Mouse (Mus musculus) liver, adult 2 months (tissue): ENCODE measurements around the gene Pitpna. TPM values are rescaled to one million over a fixed set of nuclear protein-coding genes. Genes with fewer than 3 reads are reported as not detected.
"Not testable (repeated sequence)": the region's sequence is repeated elsewhere in the genome, so short reads cannot be mapped to it uniquely, and the experiment has no call there.

Experiments used
- DNase-seq: peaks from one replicate; pipeline ENCODE4 v3.0.0-alpha.2; 2011; ENCODE audit warnings: low read depth, low spot score; ENCODE audit errors: extremely low read depth
- H3K27ac ChIP-seq: fragments of 200-500 bp; replicated peaks from 2 replicates; pipeline ENCODE4 v1.5.1; 2012; ENCODE audit warnings: low read depth, mild to moderate bottlenecking, control low read depth, inconsistent platforms, low read length; ENCODE audit not compliant: insufficient read depth
- H3K27me3 ChIP-seq: fragments of 200-500 bp; 2 replicates; pipeline ENCODE4 v1.6.1; 2012; ENCODE audit warnings: mild to moderate bottlenecking, moderate library complexity, low read length, inconsistent platforms; ENCODE audit not compliant: control insufficient read depth, insufficient read depth
- H3K36me3 ChIP-seq: fragments of 200-500 bp; 2 replicates; pipeline ENCODE4 v1.6.1; 2012; ENCODE audit warnings: low read length, inconsistent platforms; ENCODE audit not compliant: control insufficient read depth, insufficient read depth
- H3K4me1 ChIP-seq: fragments of 200-500 bp; 2 replicates; pipeline ENCODE4 v1.6.1; 2011; ENCODE audit warnings: low read length; ENCODE audit not compliant: control insufficient read depth, insufficient read depth
- H3K4me3 ChIP-seq: fragments of 200-500 bp; 2 replicates; pipeline ENCODE4 v1.5.1; 2011; ENCODE audit warnings: low read depth, mild to moderate bottlenecking, control low read depth, low read length, moderate library complexity; ENCODE audit not compliant: insufficient read depth
- H3K79me2 ChIP-seq: fragments of 200-500 bp; 2 replicates; pipeline ENCODE4 v1.6.1; 2012; ENCODE audit warnings: inconsistent platforms, mild to moderate bottlenecking, low read length, moderate library complexity; ENCODE audit not compliant: control insufficient read depth, insufficient read depth
- H3K9ac ChIP-seq: fragments of 200-500 bp; 2 replicates; pipeline ENCODE4 v1.6.1; 2012; ENCODE audit warnings: low read depth, mild to moderate bottlenecking, control low read depth, inconsistent platforms, low read length
- CTCF ChIP-seq: fragments of 200-500 bp; IDR thresholded peaks from 2 replicates; pipeline ENCODE4 v1.5.1; 2011; ENCODE audit warnings: low read depth, low read length, control low read depth
- POLR2A ChIP-seq: fragments of 200-500 bp; IDR thresholded peaks from 2 replicates; pipeline ENCODE4 v1.6.1; 2011; ENCODE audit warnings: low read length, control low read depth; ENCODE audit not compliant: insufficient read depth; ENCODE audit errors: extremely low read depth
- WGBS: fragments of 180-500 bp; shearing (Covaris S2); methylation state at CpG from one replicate; pipeline ENCODE4 v1.1.7; 2018; 5-methylcytosine and 5-hydroxymethylcytosine counted together
- polyA plus RNA-seq: library from polyadenylated mRNA; depleted of rRNA; stranded (reverse); fragments of >200 nt; gene quantifications from 2 replicates; pipeline ENCODE4 v1.2.3, GENCODE M21; 2012
- total RNA-seq: library from RNA; depleted of rRNA; stranded (reverse); fragments of >200 nt; gene quantifications from 2 replicates; pipeline ENCODE4 v1.2.3, GENCODE M21; 2014

Pitpna gene
- total and polyA plus RNA-seq, 2 experiments, result 21.0 to 28.9 TPM

GRCm38 (mm10) chr11:75552906-75553482 lies 34.9 kb upstream of the Pitpna start:
- Histone ChIP-seq H3K27me3 (no peaks in the 10 kb centered on the region), H3K9ac (no peak overlapping the region), H3K79me2 (no peaks in the 10 kb centered on the region), H3K36me3 (no peaks in the 10 kb centered on the region), H3K4me1 (no peaks in the 10 kb centered on the region), H3K27ac (no peak overlapping the region), H3K4me3 (no peak overlapping the region)
- DNase-seq, result no peak
- WGBS, result 84% methylated on average over 7 of the region's 7 CpGs
- TF ChIP-seq CTCF (no peak), POLR2A (no peak)

- H3K79me2 ChIP-seq, H3K9ac ChIP-seq, H3K4me1 ChIP-seq, DNase-seq, H3K27me3 ChIP-seq, H3K4me3 ChIP-seq, H3K36me3 ChIP-seq, H3K27ac ChIP-seq: not testable (repeated sequence)
- 95% methylated on average over 6 of the region's 6 CpGs for WGBS
Measured at GRCm38 (mm10) chr11:75556006-75556405, 31.9 kb upstream of the Pitpna start.

DNA sequence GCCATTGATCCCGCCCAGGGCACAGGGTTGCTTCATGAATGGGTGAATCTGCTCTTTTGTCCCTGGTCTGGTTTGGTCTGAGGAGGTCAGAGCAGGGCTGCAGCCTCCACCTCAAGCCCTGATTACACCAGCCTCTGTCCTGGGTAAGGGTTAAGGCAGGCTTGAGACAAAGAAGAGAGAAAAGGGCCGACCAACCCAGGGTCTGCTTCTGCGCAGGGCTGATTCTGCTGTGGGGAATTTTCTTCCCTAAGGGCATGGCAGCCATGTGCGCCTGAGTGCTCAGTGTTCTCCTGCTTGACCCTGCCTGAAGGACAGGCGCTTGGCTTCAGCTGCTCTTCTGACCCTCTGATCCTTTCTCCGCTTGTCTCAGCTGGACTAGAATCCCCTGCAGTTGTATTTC lies 30.8 kb upstream of the Pitpna start:
- no peaks in the 10 kb centered on the region for H3K36me3 ChIP-seq
- no peak overlapping the region for H3K4me3 ChIP-seq
- no peak overlapping the region for H3K9ac ChIP-seq
- WGBS, result 99% methylated on average over 6 of the region's 6 CpGs
- no peaks in the 10 kb centered on the region for H3K79me2 ChIP-seq
- H3K27ac ChIP-seq, result no peak overlapping the region
- DNase-seq, result no peak
- H3K4me1 ChIP-seq, result no peaks in the 10 kb centered on the region
- TF ChIP-seq CTCF (no peak), POLR2A (no peak)
- H3K27me3 ChIP-seq, result no peaks in the 10 kb centered on the region

DNA sequence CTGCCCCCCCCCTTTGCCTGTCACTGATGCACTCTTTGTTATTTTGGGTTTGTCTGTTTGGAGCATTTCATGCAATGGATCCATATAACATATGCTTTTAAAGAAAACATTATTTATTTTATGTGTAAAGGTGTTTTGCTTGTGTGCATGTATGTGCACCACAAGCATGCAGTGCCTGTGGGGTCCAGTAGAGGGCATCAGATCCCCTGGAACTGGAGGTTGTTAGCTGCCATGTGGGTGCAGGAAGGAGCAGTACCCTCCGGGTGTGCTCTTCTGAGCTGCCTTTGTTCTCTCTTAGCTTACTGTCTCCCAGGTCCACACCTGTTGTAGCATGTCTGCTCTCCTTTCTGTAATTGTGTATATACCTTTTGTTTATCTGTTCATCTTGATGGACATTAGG lies 29.8 kb upstream of the Pitpna start:
- WGBS, result 91% methylated on average over 1 of the region's 1 CpGs
- Histone ChIP-seq H3K4me1 (no peaks in the 10 kb centered on the region), H3K27ac (no peak overlapping the region), H3K9ac (no peak overlapping the region), H3K36me3 (no peaks in the 10 kb centered on the region), H3K27me3 (no peaks in the 10 kb centered on the region), H3K79me2 (no peaks in the 10 kb centered on the region), H3K4me3 (no peak overlapping the region)
- TF ChIP-seq POLR2A (no peak), CTCF (peak; percentile 48)
- DNase-seq, result no peak

DNA sequence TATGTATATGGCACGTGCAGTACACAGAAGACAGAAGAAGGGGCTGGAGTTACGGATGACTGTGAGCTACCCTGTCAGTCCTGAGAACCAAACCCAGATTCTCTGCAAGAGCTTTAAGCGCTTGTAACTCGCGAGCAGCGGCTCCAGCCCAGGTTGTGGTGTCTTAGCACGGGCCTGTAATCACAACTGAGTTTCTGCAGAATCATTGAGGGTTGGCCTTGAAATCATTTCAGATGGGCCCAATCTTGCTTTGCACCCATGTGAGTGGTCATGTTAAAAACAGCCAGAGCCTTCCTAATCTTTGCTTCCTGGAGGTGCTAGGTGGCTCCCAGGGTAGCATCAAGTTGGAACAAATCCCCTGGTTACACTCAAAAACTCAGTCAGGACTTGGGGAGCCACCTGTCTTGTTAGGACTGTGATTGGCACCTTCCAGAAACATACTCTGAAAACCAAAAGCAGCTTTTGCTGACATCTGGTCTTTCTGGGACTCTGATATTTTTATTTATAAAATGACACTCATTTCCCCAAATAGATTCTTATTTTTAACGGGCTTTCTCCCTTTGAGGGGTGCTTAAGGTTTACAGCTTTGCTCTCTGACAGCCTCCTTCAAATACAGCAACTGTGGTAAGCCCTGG lies 27.9 kb upstream of the Pitpna start:
- TF ChIP-seq POLR2A, result no peak
- TF ChIP-seq CTCF, result no peak
- no peaks in the 10 kb centered on the region for H3K36me3 ChIP-seq
- H3K9ac ChIP-seq, result no peak overlapping the region
- no peaks in the 10 kb centered on the region for H3K27me3 ChIP-seq
- no peak overlapping the region for H3K4me3 ChIP-seq
- no peak for DNase-seq
- WGBS, result 93% methylated on average over 8 of the region's 8 CpGs
- H3K4me1 ChIP-seq, result peaks cover 2% of the 10 kb centered on the region
- H3K79me2 ChIP-seq, result no peaks in the 10 kb centered on the region
- no peak overlapping the region for H3K27ac ChIP-seq
